In the genomic region with DNA sequence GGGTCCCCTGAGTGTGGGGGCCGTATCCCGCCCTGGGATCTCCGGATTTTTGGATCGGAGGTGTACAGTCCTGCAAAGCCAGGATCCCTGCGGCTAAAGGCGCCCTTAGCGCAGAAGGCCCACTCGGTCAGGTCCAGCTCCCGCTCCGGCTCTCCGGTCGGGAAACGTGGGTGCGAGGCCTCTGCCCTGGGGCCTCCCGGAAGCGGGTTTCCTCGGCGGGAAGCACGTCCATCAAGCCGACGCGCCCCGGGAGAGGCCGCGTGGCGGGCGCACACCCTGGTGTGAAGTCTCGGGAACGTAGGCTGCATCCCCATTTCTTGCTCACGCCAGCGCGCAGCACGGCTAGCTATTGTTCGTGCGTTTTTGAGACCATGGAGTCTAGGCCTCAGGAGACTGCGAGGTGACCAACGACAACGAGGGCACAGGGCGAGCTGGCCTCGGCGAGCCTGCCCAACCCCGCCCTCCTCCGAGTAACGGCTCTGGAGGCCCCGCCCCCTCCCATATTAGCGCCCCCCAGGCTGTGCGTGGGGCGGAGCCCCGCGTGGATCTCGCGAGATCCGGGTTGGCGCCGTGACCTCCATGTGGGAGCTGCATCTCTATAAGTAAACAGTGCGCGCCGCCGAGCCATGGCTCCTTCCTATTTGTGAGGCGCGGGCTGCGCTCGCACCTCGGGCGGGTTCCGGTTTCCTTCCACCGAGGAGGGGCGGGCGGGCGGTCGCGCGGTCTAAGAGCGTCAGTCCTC, we compare ENCODE assay signal across 7 mouse cellular contexts. TPM values are rescaled to one million over a fixed set of nuclear protein-coding genes. Genes with fewer than 3 reads are reported as not detected.
DNase-seq lines count a peak whose midpoint lies in the region; ATAC-seq lines count a peak whose summit lies in the region.

Uhrf2 (plus strand) TSS at position 620 of the 742 bp plus-strand sequence.

- H3K9ac ChIP-seq in intestine, embryonic 15.5 days: peak within 1 kb of the TSS; percentile 99

- peak; percentile 97 for DNase-seq in adrenal gland, adult 2 months
- peak; percentile 96 for DNase-seq in embryo, embryonic 11.5 days (ENCODE audit: low read depth, low spot score)
- peak; percentile 96 for DNase-seq in gastrocnemius, postnatal 36 days
- peak; percentile 95 to 97 for DNase-seq in left cerebral cortex, postnatal 25 days (ENCODE audit: low spot score in 2 of 2)
- DNase-seq in midbrain, embryonic 10.5 days (ENCODE audit: low spot score): peak; percentile 97
- DNase-seq in right cerebral cortex, postnatal 4 days: peak; percentile 96

- WGBS in intestine, embryonic 15.5 days: 2% methylated on average over 74 of the region's 74 CpGs
- WGBS in midbrain, embryonic 10.5 days: 1% methylated on average over 74 of the region's 74 CpGs

- peak within 1 kb of the TSS; percentile 96 for H3K4me3 ChIP-seq in intestine, embryonic 15.5 days (replicated peaks)
- H3K4me3 ChIP-seq in midbrain, embryonic 10.5 days: peak within 1 kb of the TSS; percentile 100

- H3K4me2 ChIP-seq in intestine, embryonic 15.5 days (replicated peaks): peak within 1 kb of the TSS; percentile 81

- no peaks in the 10 kb centered on the region for H3K9me3 ChIP-seq in intestine, embryonic 15.5 days
- no peaks in the 10 kb centered on the region for H3K9me3 ChIP-seq in midbrain, embryonic 10.5 days (replicated peaks)

- intact Hi-C loops in gastrocnemius, postnatal 36 days (cut with DNase I): no loop called here
- intact Hi-C loops in left cerebral cortex, postnatal 25 days (cut with DNase I): loop anchor here (2.0 kb wide), 1 partner anchor 223 kb away; no protein-coding TSS in a partner anchor

- H3K36me3 ChIP-seq in intestine, embryonic 15.5 days: no peaks in the 10 kb centered on the region
- peaks cover 6% of the 10 kb centered on the region; the same call in 1 of the 2 replicates for H3K36me3 ChIP-seq in midbrain, embryonic 10.5 days

- H3K4me1 ChIP-seq in intestine, embryonic 15.5 days (replicated peaks): peaks cover 6% of the 10 kb centered on the region; the same call in 1 of the 2 replicates
- peaks cover 51% of the 10 kb centered on the region for H3K4me1 ChIP-seq in midbrain, embryonic 10.5 days

- peak within 1 kb of the TSS; percentile 92 for H3K27ac ChIP-seq in intestine, embryonic 15.5 days
- H3K27ac ChIP-seq in midbrain, embryonic 10.5 days (replicated peaks): peak within 1 kb of the TSS; percentile 100

- ATAC-seq in intestine, embryonic 15.5 days: peak; percentile 98

- no peaks in the 10 kb centered on the region for H3K27me3 ChIP-seq in intestine, embryonic 15.5 days (replicated peaks)
- no peaks in the 10 kb centered on the region for H3K27me3 ChIP-seq in midbrain, embryonic 10.5 days (ENCODE audit: low read depth, poor library complexity, severe bottlenecking)

RNA-seq across cellular contexts. Expression of gene Uhrf2, which starts in this region (rescaled TPM):
- total RNA-seq in adrenal gland, adult 2 months (2021): 10 to 100 TPM; 31.1 to 40.6 TPM
- 18.9 and 20.9 TPM in 2 replicates for polyA plus RNA-seq in adrenal gland, adult 2 months (2012; rRNA removed)
- 10 to 100 TPM; 10.3 to 14.3 TPM for total RNA-seq in gastrocnemius, postnatal 36 days (2021)
- polyA plus RNA-seq in intestine, embryonic 15.5 days (2015; fragmentation: Nextera tagmentation; extraction: Ambion mirVana): 54.5 and 54.9 TPM in 2 replicates
- 10 to 100 TPM; 52.0 to 57.4 TPM for total RNA-seq in left cerebral cortex, postnatal 25 days (2021)
- 80.3 and 82.0 TPM in 2 replicates for polyA plus RNA-seq in midbrain, embryonic 10.5 days (2016; fragmentation: Nextera tagmentation; extraction: Ambion mirVana)

Comparison
In these comparisons a context has a peak if more than half of its experiments do, and no peak if none do; other contexts are left out.
1. Peak in every context shown above with its lines: DNase-seq, ATAC-seq, H3K4me3 ChIP-seq and H3K27ac ChIP-seq.